Mouse (Mus musculus) skeletal muscle tissue, postnatal 0 days (tissue): ENCODE data around the gene Srpk2. TPM values are rescaled to one million over a fixed set of nuclear protein-coding genes. Genes with fewer than 3 reads are reported as not detected.

ENCODE experiments used
- polyA plus RNA-seq: library from polyadenylated mRNA; unstranded; fragments of >200 nt; fragmentation: Nextera tagmentation; extraction: Ambion mirVana; gene quantifications from 2 replicates; pipeline ENCODE4 v1.2.1, GENCODE M21; 2015

Srpk2 gene
- 28.6 and 32.3 TPM in 2 replicates for polyA plus RNA-seq

GRCm38 (mm10) chr5:23684517-23684916 is at the start of gene Srpk2:
Gene Srpk2 (minus strand): TSS chr5:23684617.

Other genes starting within 250 kb of the Srpk2 start
- gene Pus7, start 99.1 kb upstream of the Srpk2 start, polyA plus RNA-seq, result 12.3 and 13.9 TPM in 2 replicates
- gene Rint1, start 103.1 kb upstream of the Srpk2 start, polyA plus RNA-seq, result 17.5 and 18.4 TPM in 2 replicates
- gene Tomm7, start 159.5 kb upstream of the Srpk2 start, polyA plus RNA-seq, result 76.4 and 78.2 TPM in 2 replicates